Mouse (Mus musculus) hindbrain, embryonic 10.5 days (tissue): Measurements from ENCODE around the gene Guca2a. TPM values are rescaled to one million over a fixed set of nuclear protein-coding genes. Genes with fewer than 3 reads are reported as not detected.
A peak's percentile ranks its signal among the peaks of the same experiment; 100 is the strongest.

Source experiments
- DNase-seq: peaks from one replicate; pipeline ENCODE4 v3.0.0-alpha.2; 2017; ENCODE audit warnings: low spot score
- H3K27ac ChIP-seq: fragments of 300-500 bp; sonication (generic); 2 replicates; pipeline ENCODE4 v1.5.1; 2016; ENCODE audit warnings: mild to moderate bottlenecking, moderate library complexity
- H3K27me3 ChIP-seq: fragments of 300-500 bp; sonication (generic); 2 replicates; pipeline ENCODE4 v1.6.1; 2016; ENCODE audit warnings: mild to moderate bottlenecking; ENCODE audit not compliant: poor library complexity, insufficient read depth, severe bottlenecking
- H3K36me3 ChIP-seq: fragments of 300-500 bp; sonication (generic); 2 replicates; pipeline ENCODE4 v1.6.1; 2016; ENCODE audit warnings: mild to moderate bottlenecking, moderate library complexity
- H3K4me1 ChIP-seq: fragments of 300-500 bp; sonication (generic); replicated peaks from 2 replicates; pipeline ENCODE4 v1.6.1; 2016; ENCODE audit warnings: mild to moderate bottlenecking
- H3K4me3 ChIP-seq: fragments of 300-500 bp; sonication (generic); 2 replicates; pipeline ENCODE4 v1.5.1; 2016; ENCODE audit warnings: mild to moderate bottlenecking, moderate library complexity
- H3K9me3 ChIP-seq: fragments of 300-500 bp; sonication (generic); 2 replicates; pipeline ENCODE4 v1.6.1; 2016; ENCODE audit warnings: mild to moderate bottlenecking, moderate library complexity
- WGBS: fragments of 180-500 bp; shearing (Covaris S2); methylation state at CpG from one replicate; pipeline ENCODE4 v1.1.7; 2016; 5-methylcytosine and 5-hydroxymethylcytosine counted together
- polyA plus RNA-seq: library from polyadenylated mRNA; unstranded; fragments of >200 nt; fragmentation: Nextera tagmentation; extraction: Ambion mirVana; gene quantifications from 2 replicates; pipeline ENCODE4 v1.2.1, GENCODE M21; 2016

Gene Guca2a
- polyA plus RNA-seq, 1 experiment from 2014 or later = not detected

DNA sequence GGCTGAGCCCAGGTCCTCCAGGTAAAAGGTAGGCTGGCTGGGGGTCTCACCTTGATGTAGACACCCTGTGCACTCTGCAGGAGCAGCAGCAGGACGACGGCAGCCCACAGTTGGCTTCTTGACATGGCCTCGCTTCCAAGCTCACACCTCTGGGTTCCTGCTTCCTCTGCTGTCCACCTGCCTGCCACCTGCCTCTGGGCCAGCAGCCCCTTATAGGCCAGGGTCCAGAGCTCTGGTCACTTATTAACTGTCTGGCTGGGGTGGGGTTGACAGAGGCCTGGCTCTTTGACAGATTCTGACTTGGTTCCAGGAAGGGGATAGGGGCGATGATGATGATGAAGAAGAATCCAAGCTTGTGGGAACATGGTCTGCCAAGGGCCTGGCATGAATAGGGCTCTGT is 21.2 kb downstream of the Guca2a start, which contains the start of gene Guca2b:
Gene Guca2b, minus strand, starts transcription at position 224 of the 400 bp plus-strand sequence.
- no peak for DNase-seq
- H3K4me1 ChIP-seq = no peaks in the 10 kb centered on the region
- no peaks in the 10 kb centered on the region for H3K36me3 ChIP-seq
- peaks cover 2% of the 10 kb centered on the region for H3K9me3 ChIP-seq
- H3K4me3 ChIP-seq = no peak within 1 kb of the TSS
- no peak within 1 kb of the TSS for H3K27ac ChIP-seq
- no peaks in the 10 kb centered on the region for H3K27me3 ChIP-seq
- WGBS = 88% methylated on average over 4 of the region's 4 CpGs

DNA sequence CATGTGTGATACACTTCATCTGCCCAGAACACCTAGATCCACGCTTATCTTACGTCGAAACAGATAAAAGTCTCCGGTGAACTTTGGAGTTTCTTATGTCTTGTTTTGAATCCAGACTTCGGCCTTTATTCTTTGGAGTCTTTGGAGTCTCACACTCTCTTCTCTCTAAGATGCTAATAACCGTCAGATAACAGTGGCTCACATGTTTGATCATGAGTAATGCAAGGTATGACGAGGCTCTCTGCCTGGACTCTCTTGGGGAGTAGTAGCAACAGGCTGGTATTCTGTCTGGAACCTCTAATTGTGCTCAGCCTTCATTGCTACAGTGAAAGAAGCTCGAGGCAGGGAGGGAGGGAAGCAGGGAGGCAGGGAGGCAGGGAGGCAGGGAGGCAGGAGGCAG is 22.5 kb downstream of the Guca2a start:
- Histone ChIP-seq H3K4me1 (no peaks in the 10 kb centered on the region), H3K27me3 (no peaks in the 10 kb centered on the region), H3K9me3 (no peaks in the 10 kb centered on the region), H3K4me3 (no peak overlapping the region), H3K36me3 (no peaks in the 10 kb centered on the region), H3K27ac (no peak overlapping the region)
- 84% methylated on average over 8 of the region's 8 CpGs for WGBS
- no peak for DNase-seq

DNA sequence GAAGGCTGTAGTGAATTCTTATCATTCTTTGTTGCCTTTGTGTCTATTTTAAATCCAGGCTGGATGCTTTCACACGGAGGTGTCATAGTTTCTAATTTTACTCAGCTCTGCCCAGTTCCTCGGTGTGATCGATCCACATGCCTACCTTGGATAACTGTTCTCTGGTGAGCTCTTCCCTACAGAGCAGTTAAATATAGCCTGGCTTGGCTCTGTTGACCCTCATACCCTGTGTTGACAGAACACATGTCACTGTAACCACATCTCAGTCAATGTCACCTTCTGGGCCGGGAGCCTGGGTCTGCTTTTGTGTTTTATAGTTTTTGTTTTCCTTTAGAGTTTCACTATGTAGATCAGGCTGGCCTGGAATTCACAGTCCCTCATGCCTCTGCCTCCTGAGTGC is 24.6 kb downstream of the Guca2a start:
- 81% methylated on average over 4 of the region's 4 CpGs for WGBS
- no peak for DNase-seq
- H3K27ac ChIP-seq = no peak overlapping the region
- H3K36me3 ChIP-seq = no peaks in the 10 kb centered on the region
- H3K9me3 ChIP-seq = no peaks in the 10 kb centered on the region
- H3K4me3 ChIP-seq = no peak overlapping the region
- H3K4me1 ChIP-seq = peaks cover 7% of the 10 kb centered on the region
- H3K27me3 ChIP-seq = no peaks in the 10 kb centered on the region

DNA sequence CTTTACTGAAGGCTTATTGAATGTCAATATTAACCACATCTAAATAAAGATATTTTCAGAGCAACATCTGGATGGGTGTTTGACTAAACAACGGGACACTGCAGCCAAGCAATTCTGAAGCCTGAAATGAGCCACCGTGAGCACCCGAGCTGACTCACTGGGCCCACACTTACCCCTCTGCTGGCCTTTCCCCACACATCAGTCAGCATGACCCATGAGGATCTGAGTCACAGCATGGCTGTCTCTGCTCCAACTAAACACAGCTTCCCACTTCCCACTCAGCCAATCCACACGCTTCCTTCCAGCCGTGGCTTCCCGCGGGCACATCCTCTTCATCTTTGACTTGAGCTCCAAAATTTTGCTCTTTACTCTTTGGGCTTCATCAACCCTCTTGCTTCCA is 25.5 kb downstream of the Guca2a start:
- H3K4me3 ChIP-seq = no peak overlapping the region
- peaks cover 7% of the 10 kb centered on the region for H3K4me1 ChIP-seq
- no peaks in the 10 kb centered on the region for H3K9me3 ChIP-seq
- H3K36me3 ChIP-seq = no peaks in the 10 kb centered on the region
- WGBS = 92% methylated on average over 7 of the region's 7 CpGs
- H3K27ac ChIP-seq = no peak overlapping the region
- no peak for DNase-seq
- no peaks in the 10 kb centered on the region for H3K27me3 ChIP-seq

DNA sequence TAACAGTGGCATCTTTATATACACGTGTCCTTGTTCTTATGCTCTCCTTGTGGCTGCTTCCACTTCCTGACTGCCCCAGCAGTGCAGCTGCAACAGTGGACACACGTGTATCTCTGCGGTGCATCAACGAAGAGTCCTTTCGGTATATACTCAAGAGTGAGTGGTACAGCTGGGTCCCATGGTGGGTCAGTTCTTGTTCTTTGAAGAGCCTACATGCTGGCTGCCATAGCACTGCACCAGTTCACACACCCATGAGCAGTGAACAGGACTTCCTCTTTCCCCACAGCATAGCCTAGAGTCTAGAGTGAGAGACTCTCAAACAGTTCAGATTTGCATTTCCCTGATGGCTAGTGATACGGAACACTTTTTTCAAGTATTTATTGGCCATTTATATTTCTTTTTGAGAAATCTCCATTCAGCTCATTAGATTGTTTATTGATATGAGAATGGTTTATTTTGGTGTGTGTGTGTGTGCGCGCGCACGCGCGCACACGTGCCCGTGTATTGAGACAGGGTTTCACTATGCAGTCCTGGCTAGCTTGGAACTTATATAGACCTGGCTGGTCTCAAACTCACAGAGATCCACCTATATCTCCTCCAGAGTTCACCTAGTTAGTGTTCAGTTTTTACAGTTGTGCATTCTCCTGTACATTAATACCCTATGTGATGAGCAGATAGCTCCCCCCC is 26.0 kb downstream of the Guca2a start:
- Histone ChIP-seq H3K36me3 (no peaks in the 10 kb centered on the region), H3K9me3 (no peaks in the 10 kb centered on the region), H3K27ac (no peak overlapping the region), H3K4me3 (no peak overlapping the region), H3K27me3 (no peaks in the 10 kb centered on the region), H3K4me1 (peaks cover 7% of the 10 kb centered on the region)
- WGBS = 95% methylated on average over 14 of the region's 14 CpGs
- no peak for DNase-seq

DNA sequence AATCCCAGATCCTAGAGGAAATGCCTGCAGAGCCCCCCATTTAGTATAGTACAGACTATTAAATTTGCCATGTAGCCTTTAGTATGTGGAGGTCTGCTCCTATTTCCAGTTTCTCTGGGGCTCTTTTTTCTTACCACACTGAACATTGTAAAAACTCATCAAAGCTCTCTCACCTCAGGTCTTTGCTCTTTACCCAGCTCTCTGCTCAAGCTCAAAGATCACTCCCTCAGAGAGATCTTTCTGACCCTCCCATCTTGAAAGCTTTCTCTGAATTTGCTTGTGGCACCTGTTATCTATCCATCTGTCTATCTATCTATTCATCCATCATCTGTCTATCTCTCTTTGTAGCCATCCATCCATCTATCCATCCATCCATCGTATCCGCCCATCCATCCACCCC is 27.7 kb downstream of the Guca2a start:
- H3K9me3 ChIP-seq = no peaks in the 10 kb centered on the region
- no peaks in the 10 kb centered on the region for H3K36me3 ChIP-seq
- DNase-seq = no peak
- peaks cover 16% of the 10 kb centered on the region for H3K4me1 ChIP-seq
- no peak overlapping the region for H3K27ac ChIP-seq
- WGBS = 94% methylated on average over 2 of the region's 2 CpGs
- H3K27me3 ChIP-seq = no peaks in the 10 kb centered on the region
- H3K4me3 ChIP-seq = no peak overlapping the region

DNA sequence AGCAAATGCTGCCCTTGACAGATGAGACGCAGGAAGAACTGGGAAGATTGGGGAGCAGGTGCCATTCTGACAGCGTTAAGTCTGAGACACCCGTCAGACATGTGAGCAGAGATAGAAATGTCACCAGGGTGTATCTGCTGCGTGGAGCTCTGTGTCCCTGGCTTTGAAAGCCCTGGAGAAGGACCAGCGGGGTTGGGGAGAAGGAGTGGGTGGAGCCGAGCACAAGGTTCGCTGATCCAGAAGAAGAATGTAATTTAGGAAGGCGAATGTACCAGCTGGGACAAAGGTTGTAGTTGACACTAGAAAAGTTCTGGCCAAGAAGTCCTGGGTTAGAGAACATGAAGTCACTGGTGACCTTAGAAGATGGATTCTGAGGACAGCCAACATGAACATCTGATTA is 28.6 kb downstream of the Guca2a start:
- Histone ChIP-seq H3K4me3 (no peak overlapping the region), H3K4me1 (peaks cover 18% of the 10 kb centered on the region), H3K9me3 (no peaks in the 10 kb centered on the region), H3K36me3 (no peaks in the 10 kb centered on the region), H3K27me3 (no peaks in the 10 kb centered on the region), H3K27ac (no peak overlapping the region)
- no peak for DNase-seq
- WGBS = 45% methylated on average over 8 of the region's 8 CpGs

DNA sequence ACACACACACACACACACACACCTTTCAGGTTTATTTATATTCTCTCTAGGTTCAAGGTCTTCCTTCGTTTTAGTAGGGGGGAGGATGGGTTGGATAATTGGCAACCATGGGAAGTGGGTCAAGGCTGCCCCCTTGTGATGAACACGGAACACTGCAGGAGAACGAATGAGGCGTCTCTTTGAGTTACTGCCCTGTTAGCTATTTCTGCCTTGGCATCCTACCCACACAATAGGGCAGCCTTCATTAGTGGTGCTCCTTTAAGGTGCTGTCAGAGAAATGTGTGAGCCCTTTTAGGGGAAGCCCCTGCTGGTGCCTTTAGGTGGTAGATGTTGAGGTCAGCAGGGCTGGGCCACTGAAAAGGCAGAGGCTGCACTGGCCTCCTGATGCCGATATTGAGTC is 29.9 kb downstream of the Guca2a start:
- no peaks in the 10 kb centered on the region for H3K36me3 ChIP-seq
- H3K4me3 ChIP-seq = no peak overlapping the region
- H3K9me3 ChIP-seq = no peaks in the 10 kb centered on the region
- peaks cover 18% of the 10 kb centered on the region for H3K4me1 ChIP-seq
- peak; percentile 49 for DNase-seq
- 22% methylated on average over 5 of the region's 5 CpGs for WGBS
- no peak overlapping the region for H3K27ac ChIP-seq
- H3K27me3 ChIP-seq = no peaks in the 10 kb centered on the region

DNA sequence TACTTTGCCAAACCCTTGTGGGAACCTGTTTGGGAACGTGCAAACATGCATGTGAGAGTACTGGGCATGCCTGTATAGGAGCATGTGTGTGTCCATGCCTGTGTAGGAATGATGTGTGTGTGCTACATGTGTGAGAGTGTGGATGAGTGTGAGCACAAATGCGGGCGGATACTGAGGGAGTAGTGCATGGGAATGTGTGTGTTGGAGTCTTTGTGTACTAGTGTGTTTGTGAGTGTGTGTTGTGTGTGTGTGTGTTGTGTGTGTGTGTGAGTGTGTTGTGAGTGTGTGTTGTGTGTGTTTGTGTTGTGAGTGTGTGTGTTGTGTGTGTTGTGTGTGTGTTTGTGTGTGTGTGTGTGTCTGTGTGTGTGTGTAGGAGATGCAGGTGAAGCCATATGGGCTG is 30.7 kb downstream of the Guca2a start:
- Histone ChIP-seq H3K9me3 (no peaks in the 10 kb centered on the region), H3K36me3 (no peaks in the 10 kb centered on the region), H3K27ac (no peak overlapping the region), H3K4me1 (peaks cover 18% of the 10 kb centered on the region), H3K27me3 (no peaks in the 10 kb centered on the region), H3K4me3 (no peak overlapping the region)
- DNase-seq = no peak
- 85% methylated on average over 3 of the region's 3 CpGs for WGBS

DNA sequence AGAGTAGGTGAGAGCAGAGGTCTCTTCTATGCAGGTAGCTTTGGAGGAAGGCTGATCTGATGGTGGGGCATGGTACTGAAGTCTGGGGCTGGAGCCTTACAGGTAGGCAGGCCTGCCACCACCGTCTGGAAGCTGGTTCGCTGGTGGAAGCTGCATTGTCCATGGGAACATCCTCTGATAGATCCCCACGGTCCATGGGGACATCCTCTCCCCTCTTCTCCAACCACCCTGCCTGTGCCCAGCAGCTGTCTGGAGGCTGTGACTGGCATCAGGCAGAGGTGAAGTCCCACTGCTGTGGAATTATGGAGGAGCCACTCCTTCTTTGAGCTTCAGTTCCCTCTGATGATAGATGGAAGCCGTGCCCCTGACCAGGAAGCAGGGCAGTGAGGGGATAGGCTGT is 31.1 kb downstream of the Guca2a start:
- Histone ChIP-seq H3K4me3 (no peak overlapping the region), H3K27ac (no peak overlapping the region), H3K9me3 (no peaks in the 10 kb centered on the region), H3K36me3 (no peaks in the 10 kb centered on the region), H3K4me1 (peaks cover 18% of the 10 kb centered on the region), H3K27me3 (no peaks in the 10 kb centered on the region)
- no peak for DNase-seq
- 77% methylated on average over 4 of the region's 4 CpGs for WGBS

DNA sequence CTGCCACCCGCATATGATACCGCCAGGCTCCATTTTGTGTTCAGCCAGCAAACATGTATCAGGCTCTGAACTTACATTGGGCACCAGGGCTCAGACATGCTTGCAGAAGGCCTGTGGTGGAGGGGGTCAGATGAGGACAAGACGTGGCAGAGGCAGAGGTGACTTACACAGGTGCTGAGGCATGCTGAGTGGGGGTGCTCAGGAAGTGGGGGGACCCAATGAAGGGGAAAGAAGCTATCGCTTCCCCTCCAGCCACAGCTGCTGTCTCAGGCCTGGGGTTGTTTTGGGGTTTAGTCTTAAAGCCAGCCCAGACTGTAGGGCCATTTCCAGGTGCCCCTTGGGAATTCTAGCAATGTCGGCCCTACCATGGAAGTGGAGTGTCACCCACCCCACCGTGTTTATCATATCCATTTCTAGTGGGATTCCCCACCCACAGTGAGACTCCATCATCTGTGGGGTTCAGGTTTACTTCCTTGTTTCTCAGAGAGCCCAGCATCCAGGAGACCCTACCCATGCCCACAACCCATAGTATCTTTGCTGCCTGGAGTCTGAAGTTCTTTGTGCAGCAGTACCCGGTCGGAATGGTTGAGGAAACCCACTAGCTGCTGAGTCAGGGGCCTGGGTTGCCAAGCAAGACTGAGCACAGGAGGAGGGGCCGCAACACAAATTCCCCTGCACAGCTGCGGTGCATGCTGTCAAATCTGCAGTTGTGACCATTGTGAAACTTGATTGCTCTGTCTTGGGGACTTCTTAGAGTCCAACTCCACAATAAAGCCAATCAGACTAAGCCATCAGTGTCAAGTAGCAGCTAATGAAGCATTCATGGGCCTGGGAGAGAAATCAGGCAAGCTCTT is 32.1 kb downstream of the Guca2a start:
- Histone ChIP-seq H3K4me3 (no peak overlapping the region), H3K4me1 (peaks cover 18% of the 10 kb centered on the region), H3K9me3 (no peaks in the 10 kb centered on the region), H3K27ac (no peak overlapping the region), H3K36me3 (no peaks in the 10 kb centered on the region), H3K27me3 (no peaks in the 10 kb centered on the region)
- 66% methylated on average over 10 of the region's 10 CpGs for WGBS
- no peak for DNase-seq

DNA sequence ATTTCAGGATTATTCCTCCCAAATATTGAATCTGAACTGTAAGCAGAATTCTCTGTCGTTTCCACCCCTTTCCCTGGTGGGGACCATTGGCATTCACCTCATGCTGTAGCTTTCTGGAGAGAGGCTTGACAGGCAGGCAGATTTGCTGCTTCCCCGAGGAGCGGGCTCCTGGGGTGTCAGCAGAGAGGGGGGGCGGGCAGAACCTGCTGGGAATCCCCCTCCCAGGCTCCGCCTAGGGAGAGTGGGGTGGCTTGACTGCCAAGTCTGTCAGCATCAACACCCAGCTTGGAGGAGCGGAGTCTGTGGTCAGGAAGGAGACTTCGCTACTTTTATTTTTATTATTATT is 32.7 kb downstream of the Guca2a start:
- H3K27ac ChIP-seq = no peak overlapping the region
- H3K9me3 ChIP-seq = no peaks in the 10 kb centered on the region
- H3K27me3 ChIP-seq = no peaks in the 10 kb centered on the region
- no peak for DNase-seq
- 34% methylated on average over 7 of the region's 7 CpGs for WGBS
- H3K4me3 ChIP-seq = no peak overlapping the region
- H3K36me3 ChIP-seq = no peaks in the 10 kb centered on the region
- H3K4me1 ChIP-seq = peaks cover 23% of the 10 kb centered on the region

DNA sequence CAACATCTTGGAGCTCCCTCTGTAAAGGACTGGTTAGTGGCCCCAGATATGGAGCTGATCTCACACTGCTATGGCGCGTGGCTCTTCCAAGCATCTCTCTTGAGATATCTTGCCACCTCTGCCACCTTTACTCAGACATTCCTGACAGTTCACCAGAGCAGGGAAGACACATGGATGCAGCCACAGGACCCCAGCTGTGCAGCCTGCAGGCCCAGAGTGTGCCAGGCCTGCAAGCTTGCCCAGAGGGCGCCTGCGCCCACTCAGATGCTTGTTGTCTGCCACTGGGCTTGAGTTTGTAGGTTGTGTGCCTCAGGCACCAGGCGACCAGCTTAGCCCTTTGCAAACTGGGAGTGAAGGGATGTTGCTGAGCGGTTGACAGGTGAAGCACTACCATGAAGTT is 33.2 kb downstream of the Guca2a start:
- no peak overlapping the region for H3K27ac ChIP-seq
- H3K9me3 ChIP-seq = no peaks in the 10 kb centered on the region
- H3K4me1 ChIP-seq = peaks cover 21% of the 10 kb centered on the region
- no peak overlapping the region for H3K4me3 ChIP-seq
- H3K27me3 ChIP-seq = no peaks in the 10 kb centered on the region
- H3K36me3 ChIP-seq = no peaks in the 10 kb centered on the region
- no peak for DNase-seq
- WGBS = 90% methylated on average over 6 of the region's 6 CpGs
